Mouse (Mus musculus) thymus, postnatal 4 days (tissue): ENCODE measurements around the gene Dtwd1.
"Not testable (repeated sequence)": the region's sequence is repeated elsewhere in the genome, so short reads cannot be mapped to it uniquely, and the experiment has no call there.

Experiments used
- DNase-seq: peaks from one replicate; pipeline ENCODE4 v3.0.0; 2021

Dtwd1 gene

DNA sequence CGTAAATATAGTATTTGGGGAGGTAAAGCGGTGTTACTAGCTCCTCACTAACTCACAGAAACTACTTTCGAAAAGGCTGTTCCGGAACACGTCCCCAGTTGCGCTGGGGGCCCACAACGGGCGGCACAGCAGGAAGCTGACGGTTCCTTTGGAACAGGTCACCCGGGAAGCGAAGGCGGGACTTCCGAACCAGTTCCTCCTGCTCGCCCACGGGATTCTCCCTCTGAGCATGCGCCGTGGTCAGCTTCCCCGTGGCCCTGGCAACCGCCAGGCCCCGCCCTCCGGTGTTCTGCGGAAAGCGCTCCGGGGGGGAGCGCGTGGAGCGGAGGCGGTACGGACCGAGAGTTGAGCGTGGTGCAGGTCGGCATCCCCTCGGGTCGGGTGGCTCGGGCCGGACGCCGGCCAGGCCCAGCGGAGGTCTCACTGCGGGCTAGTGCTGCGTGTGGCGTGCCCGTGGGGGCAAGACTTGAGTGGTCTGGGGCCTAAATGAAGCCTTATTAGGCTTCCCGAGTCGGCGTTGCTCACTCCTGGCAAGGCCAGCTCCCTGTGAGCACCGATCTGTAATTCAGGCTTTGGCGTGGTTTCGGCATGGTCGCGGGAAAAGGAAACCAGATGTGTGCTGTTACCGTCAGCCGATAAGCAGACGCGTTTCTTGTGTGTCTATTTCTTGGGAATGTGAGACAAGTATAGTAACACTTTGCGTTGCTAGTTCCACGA, at the start of gene Dtwd1, which contains the start of gene Fam227b:
TSS of gene Dtwd1 (plus strand) at position 287 of the 717 bp plus-strand sequence.
TSS of gene Fam227b (minus strand) at position 150 of the 717 bp plus-strand sequence.
- peak; percentile 99 for DNase-seq

DNA sequence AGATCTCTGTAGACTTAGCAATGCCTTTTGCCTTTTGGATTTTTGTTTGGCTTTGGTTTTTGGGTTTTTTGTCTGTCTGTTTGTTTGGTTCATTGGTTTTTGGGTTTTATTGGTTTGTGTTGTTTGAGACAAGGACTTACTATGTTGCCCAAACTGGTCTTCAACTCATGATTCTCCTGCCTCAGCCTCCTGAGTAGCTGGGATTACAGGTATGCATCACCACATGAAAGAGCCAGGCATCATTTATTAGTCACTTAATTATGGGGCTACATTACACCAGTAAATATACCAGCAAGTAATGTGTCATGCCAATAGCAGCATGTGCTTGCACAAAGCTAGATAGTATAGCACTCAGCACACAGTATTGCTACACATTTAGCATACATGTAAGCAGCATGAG, 4.2 kb upstream of the Dtwd1 start:
- no peak for DNase-seq

DNA sequence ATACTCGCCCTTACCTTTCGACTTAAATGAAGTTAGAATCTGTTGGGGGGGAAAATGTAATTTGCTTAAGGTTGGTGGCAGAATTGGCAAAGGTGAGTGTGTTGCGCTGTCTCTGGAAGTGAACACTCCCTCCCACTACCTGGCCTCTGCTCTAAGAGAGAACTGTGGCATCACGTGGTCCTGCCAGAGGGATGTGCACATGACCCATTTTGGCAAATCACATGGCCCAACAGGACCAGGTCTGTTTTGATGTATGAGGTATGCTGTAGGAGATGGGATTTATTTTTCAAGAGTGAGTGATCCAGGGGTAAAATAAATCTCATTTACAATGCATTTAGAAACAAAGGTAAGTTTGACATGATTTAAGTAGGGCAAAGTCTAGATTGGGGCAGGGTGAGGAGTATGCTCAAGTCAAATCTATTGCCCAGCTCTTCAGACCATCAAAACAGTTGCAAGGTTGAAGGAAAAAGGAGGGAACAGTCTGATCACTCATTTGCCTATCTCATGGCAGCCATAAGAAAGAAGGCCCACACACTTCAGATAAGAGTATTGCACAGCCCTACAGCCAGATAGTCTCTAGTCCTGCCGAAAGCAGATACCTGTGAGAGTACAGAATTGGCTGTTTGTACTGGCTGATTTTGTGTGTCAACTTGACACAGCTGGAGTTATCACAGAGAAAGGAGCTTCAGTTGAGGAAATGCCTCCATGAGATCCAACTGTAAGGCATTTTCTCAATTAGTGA, 13.5 kb downstream of the Dtwd1 start:
- no peak for DNase-seq

DNA sequence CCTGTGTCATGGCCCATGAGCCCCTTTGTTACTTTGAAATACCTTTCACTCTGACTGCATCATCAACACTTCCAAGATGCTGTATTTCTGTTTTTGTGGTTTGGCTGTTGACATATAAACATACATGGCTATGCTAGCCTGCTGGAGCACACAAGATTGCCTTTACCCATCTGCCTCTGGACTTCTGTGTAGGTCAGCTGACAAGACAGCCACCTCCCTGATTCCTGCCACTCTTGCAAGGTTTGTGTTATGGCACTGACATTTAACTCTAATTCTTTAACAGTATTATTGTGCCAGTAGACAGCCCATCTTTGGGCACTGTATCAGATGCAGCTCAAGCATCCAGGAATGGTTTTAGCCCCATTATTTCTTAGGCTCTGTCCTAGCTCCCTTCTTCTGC, 14.4 kb downstream of the Dtwd1 start:
- no peak for DNase-seq

DNA sequence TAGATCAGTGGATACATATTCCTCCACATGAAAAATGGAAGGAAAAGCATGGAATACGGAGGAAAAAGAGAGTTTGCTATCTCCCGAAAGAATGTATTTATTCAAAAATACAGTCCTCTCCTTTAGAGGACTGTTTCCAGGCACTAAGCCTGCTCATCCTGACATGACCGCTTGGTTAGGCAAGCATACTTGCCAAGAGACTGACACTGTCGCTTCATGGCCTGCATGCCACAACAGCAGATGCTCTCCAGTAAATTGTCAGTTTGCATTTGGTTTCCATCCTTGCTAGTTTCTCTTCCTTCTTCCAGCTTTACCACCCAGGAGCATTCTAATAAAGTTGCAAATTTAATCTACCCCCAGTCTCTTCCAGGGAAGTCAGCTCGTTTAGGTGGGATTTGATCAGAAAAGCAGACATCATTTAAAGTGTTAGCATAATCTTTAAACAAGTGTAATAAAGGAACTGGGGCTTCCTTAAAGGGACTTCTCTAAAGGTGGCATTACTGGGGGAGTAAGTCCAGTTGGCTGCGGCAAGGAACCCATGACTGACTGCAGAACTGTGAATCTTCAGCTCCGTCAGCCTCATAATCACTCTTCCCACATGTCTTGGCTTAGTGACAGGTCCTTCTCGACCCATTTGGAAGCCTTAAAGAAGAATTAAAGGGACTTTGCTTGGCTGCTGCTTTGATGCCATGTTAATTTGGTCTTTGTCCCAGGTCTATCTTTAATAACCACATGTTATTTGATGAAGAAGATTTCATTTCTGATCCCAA, 15.1 kb downstream of the Dtwd1 start:
- DNase-seq, result no peak

DNA sequence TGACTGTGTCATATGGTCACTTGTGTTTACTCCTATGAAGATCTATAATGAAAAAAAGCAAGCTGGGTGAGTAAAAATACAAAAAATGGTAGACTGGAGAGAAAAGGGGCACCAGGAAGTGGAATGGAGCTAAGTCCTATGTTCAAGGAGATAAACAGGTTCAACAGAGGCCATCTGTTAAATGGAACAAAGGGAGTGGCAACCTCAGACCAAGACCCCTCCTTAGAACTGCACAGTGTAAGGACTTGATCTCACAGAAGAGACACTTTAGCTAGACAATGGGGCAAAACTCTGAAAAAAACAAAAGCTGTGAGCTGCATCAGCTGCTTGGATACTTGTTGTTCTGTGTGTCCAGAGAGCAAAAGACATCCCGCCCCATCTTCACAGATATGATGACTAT, 19.5 kb downstream of the Dtwd1 start:
- no peak for DNase-seq

DNA sequence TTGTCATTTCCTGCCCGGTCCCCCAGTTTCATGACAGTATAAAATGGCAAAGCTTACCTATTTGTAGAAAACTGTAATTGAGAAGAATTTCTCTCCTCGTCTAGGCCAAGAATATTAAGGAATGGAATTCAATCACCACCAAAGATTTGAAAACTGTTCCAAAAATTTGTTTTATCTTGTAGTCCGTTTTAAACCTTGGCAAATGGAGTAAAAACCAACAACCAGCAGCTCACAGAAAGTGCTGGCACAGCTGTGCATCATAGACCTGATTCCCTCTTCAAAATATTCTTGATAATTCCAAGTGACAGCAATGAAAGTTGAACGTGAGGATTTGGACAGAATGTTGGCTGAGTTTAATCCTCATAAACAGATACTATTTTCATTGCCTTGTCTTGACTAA, 39.4 kb downstream of the Dtwd1 start:
- no peak for DNase-seq

DNA sequence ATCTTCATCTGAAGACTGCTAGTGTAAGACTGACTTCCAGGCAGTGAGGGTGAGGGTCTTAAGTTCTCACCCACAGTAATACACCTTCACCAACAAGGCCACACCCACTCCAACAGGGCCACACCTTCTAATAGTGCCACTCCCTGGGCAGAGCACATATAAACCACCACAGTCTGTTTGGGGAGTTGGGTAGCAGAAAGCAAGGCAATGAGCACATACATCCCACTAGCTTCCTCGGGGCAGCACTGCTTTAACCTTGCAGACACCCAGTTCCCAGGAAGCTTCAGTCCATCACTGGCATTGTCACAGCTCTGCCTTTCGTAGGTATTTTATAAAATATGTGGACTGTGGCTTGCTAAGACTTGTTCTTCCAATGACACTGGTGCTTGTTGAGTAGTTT, 40.2 kb downstream of the Dtwd1 start:
- DNase-seq, result no peak

DNA sequence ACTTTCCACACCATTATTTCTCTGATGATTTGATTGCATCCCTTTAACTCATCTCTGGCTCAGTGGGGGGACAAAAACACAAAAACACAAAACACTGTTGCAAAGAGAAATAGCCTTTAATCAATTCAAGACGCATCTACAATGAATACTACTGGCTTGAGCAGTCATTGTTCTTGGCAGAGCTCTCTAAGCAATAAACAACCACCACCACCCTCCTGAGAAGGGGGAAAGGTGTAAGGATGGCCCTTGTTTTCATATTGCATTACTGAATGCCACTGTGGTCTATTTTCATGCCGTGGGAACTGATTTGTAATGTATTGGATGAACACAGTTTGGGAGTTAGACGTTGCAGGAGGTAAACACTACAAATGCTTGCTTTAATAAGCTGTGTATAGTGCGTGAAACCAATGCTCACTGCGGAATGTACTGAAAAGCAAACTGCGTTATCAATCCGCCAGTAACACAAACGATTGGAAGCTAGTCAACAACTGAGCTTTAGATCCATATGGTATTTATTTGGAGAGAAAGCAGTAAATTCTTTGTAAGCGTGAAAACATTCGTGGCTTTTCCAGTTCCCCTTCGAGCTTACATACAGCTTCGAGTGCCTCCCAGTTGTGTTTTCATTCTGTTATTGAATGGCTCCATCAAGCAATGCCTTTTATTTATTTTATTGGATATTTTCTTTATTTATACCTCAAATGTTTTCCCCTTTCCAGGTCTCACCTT, 43.9 kb downstream of the Dtwd1 start:
- DNase-seq, result no peak

DNA sequence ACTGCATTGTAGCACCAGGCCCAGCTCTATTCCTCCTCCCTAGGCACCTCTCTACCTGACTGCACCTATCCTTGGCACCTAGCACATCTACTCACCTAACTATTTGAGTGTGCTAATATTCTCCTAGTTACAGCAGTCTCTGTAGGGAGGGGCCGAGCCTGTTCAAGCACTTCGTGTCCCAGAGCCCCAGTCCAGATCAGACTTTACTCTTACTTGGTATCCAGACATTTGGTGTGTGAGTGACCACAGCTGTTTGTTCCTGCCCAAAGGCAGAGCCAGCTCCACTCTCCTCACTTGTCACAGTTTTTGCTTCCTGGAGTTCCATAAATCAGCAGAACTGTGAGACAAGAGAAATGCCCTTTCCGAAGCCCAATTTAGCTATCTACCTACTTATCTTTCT, 47.0 kb downstream of the Dtwd1 start:
- DNase-seq, result no peak

DNA sequence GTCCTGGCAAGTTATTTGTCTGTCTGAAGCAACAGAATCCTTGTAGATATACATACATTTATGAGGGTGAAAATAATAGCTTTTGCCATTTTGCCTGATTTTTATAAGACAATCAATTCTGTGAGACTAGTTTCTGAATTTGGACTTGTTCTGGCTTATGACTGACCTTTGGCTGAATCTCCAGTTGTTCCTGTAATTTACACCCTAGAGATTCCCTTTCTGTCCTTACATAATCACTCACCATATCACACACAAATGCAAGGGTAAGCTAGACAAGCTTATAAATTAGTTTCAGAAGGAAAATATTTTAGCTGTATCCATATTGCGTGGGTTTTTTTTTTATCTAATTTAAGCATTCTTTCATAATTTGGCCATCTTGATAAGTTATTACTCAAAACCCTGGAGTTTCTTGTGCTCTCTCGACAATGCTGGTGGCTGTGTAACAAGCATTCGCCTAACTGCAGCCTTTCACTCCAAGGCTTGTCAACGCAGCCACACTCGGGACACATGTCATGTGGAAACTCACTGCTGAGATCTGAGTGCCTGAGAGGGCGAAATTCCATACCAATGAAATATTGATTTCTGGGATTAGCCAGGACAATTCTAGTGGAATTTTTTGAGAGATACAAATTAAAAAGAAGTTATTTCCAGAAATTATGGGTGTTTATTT, 59.2 kb downstream of the Dtwd1 start:
- no peak for DNase-seq

DNA sequence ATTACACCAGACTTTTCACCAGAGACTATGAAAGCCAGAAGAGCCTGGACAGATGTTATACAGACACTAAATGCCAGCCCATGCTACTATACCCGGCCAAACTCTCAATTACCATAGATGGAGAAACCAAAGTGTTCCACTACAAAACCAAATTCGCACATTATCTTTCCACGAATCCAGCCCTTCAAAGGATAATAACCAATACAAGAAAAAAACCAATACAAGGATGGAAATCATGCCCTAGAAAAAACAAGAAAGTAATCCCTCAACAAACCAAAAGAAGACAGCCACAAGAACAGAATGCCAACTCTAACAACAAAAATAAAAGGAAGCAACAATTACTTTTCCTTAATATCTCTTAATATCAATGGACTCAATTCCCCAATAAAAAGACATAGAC, 62.9 kb downstream of the Dtwd1 start, which contains the start of gene Gm17555:
TSS of gene Gm17555 (plus strand) at position 301 of the 400 bp plus-strand sequence.
- not testable (repeated sequence) for DNase-seq
